Mouse (Mus musculus): ENCODE measurements at regions not wholly inside any gene's neighbourhood (a gene's known extent, or its start where the extent isn't known, plus 50 kb on each side); places are given as distances from the start of the nearest gene placed in this dataset.

- DNase-seq: no peak
Measured at GRCm38 (mm10) chr1:61277170-61277710, 299.5 kb downstream of the Icos start.

GRCm38 (mm10) chr1:61288185-61288584 is 310.5 kb downstream of the Icos start:
- no peak for DNase-seq

- DNase-seq: no peak
Measured at GRCm38 (mm10) chr1:61288946-61289345, 311.2 kb downstream of the Icos start.

GRCm38 (mm10) chr1:61289552-61289951 is 311.8 kb downstream of the Icos start:
- no peak for DNase-seq

- no peak for DNase-seq
Measured at GRCm38 (mm10) chr1:61293106-61293505, 315.4 kb downstream of the Icos start.

- DNase-seq: no peak
Measured at GRCm38 (mm10) chr1:61295219-61295618, 317.5 kb downstream of the Icos start.

- DNase-seq: no peak
Measured at GRCm38 (mm10) chr1:61296831-61297230, 319.1 kb downstream of the Icos start.

- DNase-seq: no peak
Measured at GRCm38 (mm10) chr1:61297361-61297760, 319.6 kb downstream of the Icos start.

GRCm38 (mm10) chr1:61298064-61298463 is 320.3 kb downstream of the Icos start:
- peak; percentile 54 for DNase-seq

- DNase-seq: no peak
Measured at GRCm38 (mm10) chr1:61298779-61299178, 321.1 kb downstream of the Icos start.

GRCm38 (mm10) chr1:61300491-61300890 is 322.8 kb downstream of the Icos start:
- no peak for DNase-seq

GRCm38 (mm10) chr1:61301041-61302030 is 323.6 kb downstream of the Icos start:
- DNase-seq: no peak

- DNase-seq: no peak
Measured at GRCm38 (mm10) chr1:61302570-61303071, 324.9 kb downstream of the Icos start.

GRCm38 (mm10) chr1:61306296-61306695 is 328.6 kb downstream of the Icos start:
- no peak for DNase-seq

GRCm38 (mm10) chr1:61309563-61309962 is 329.1 kb upstream of the Pard3b start:
- DNase-seq: peak; percentile 44

- no peak for DNase-seq
Measured at GRCm38 (mm10) chr1:61310063-61310760, 328.4 kb upstream of the Pard3b start.

- no peak for DNase-seq
Measured at GRCm38 (mm10) chr1:61310761-61311090, 327.9 kb upstream of the Pard3b start.

GRCm38 (mm10) chr1:61313196-61313595 is 325.4 kb upstream of the Pard3b start:
- no peak for DNase-seq

GRCm38 (mm10) chr1:61316261-61316660 is 322.4 kb upstream of the Pard3b start:
- no peak for DNase-seq

- DNase-seq: no peak
Measured at GRCm38 (mm10) chr1:61316736-61317135, 321.9 kb upstream of the Pard3b start.

GRCm38 (mm10) chr1:61318042-61318441 is 320.6 kb upstream of the Pard3b start:
- no peak for DNase-seq

- no peak for DNase-seq
Measured at GRCm38 (mm10) chr1:61321513-61322145, 317.0 kb upstream of the Pard3b start.

GRCm38 (mm10) chr1:61331456-61331855 is 307.2 kb upstream of the Pard3b start:
- DNase-seq: no peak

Data from kidney, postnatal 10 days (tissue).